Mouse (Mus musculus) bone marrow, adult 2 months (tissue): Measurements from ENCODE around the gene Dclre1c.

Experiments
- CTCF ChIP-seq: fragments of 200-500 bp; IDR thresholded peaks from 2 replicates; pipeline ENCODE4 v1.5.1; 2011; ENCODE audit warnings: low read length, control low read depth; ENCODE audit not compliant: control insufficient read depth, insufficient read depth
- POLR2A ChIP-seq: fragments of 200-500 bp; IDR thresholded peaks from 2 replicates; pipeline ENCODE4 v1.6.1; 2011; ENCODE audit warnings: low read depth, mild to moderate bottlenecking, control low read depth, low read length, borderline replicate concordance; ENCODE audit not compliant: control insufficient read depth

DNA sequence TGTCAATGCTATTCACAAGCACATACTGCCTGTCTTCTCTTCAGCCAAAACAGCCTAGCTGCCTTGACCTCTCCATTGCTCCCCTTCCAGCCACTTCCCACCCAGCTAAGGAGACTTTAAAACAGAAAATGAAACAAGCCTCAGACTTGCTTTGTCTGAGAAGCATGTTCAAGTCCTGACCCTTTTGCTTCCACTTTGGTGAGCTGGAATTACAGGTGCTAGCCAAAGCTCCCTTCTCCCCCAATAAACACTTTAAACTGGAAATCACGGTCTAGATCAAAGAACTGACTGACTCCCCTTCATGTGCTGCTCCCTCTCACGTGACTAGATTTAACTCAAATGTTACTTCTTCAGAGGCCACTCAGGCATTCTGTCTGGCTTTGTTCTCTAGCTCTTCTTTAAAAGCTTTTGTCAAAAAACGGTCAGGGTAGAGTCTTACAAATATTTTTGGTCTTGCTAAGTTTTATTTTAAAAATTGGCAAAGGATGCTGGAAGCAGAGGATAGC is 51.9 kb downstream of the Dclre1c start:
- TF ChIP-seq CTCF (no peak), POLR2A (no peak)
